Mouse (Mus musculus): Measurements from ENCODE around the gene Fam126a. TPM values are rescaled to one million over a fixed set of nuclear protein-coding genes. Genes with fewer than 3 reads are reported as not detected.

Gene Fam126a
- total and polyA plus RNA-seq, 3 experiments, result 19.6 to 32.6 (median 22.6) TPM

DNA sequence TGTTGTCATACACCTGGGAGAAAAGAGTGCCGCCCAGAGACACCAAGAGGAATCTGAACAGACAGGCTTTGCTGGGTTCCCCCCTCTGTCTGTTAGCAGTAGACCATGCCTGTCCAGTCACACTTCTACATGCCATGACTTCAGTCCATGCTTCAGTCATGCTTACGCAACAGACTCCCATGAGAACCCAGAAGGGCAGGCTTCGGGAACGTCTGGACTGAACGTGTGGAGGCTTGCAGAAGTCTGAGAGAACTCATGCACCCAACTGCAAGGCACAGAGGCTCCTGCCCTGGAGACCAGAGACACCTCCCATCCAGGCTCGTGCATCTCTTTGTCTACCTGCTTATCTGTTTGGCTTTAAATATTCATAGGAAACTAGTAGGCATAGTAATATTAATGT, 6.2 kb upstream of the Fam126a start:
- Histone ChIP-seq H3K4me3 (replicated peaks in 1 of 3; ENCODE audit: low read depth in 2 of 3, low read length in 2 of 3, poor library complexity in 1 of 3) (no peak overlapping the region), H3K4me1 (ENCODE audit: control insufficient read depth in 1 of 2, insufficient read depth in 2 of 2) (peaks cover 27 to 61% of the 10 kb centered on the region in 2 experiments), H3K4me2 (ENCODE audit: insufficient read depth, low read depth, poor library complexity, severe bottlenecking) (no peak overlapping the region), H3K9ac (ENCODE audit: insufficient read depth, low read depth) (no peak overlapping the region), H3K79me2 (replicated peaks; ENCODE audit: control insufficient read depth, extremely low read depth, insufficient read depth, poor library complexity, severe bottlenecking) (no peaks in the 10 kb centered on the region), H3K36me3 (replicated peaks in 1 of 2; ENCODE audit: control insufficient read depth in 1 of 2, insufficient read depth in 1 of 2, low read length in 1 of 2) (no peaks in the 10 kb centered on the region), H3K9me3 (replicated peaks; ENCODE audit: low read length) (no peaks in the 10 kb centered on the region), H3K27me3 (replicated peaks) (no peaks in the 10 kb centered on the region), H3K27ac (ENCODE audit: insufficient read depth, low read depth) (no peak overlapping the region)
- DNase-seq (ENCODE audit: extremely low read depth), result no peak
- in situ Hi-C loops (cut with MboI; ENCODE audit: low pct_ligation_motif_present, low pct_unique_long_range_greater_than_20kb, low sequenced_read_pairs), result no loop called here
- dilution Hi-C loops (cut with MboI; ENCODE audit: extremely low pct_ligation_motif_present, extremely low pct_unique_long_range_greater_than_20kb, low sequenced_read_pairs), result no loop called here
- TF ChIP-seq ZMIZ1 (IDR thresholded peaks at IDR 0.05; ENCODE audit: low read depth, low read length), result no peak
- no peak for TF ChIP-seq ELF1 (IDR thresholded peaks at IDR 0.05; ENCODE audit: low read depth, low read length)
- TF ChIP-seq SMC3 (IDR thresholded peaks at IDR 0.05; ENCODE audit: low read depth, low read length), result no peak
- TF ChIP-seq MAZ (IDR thresholded peaks at IDR 0.05; ENCODE audit: low read depth, low read length), result no peak
- TF ChIP-seq NRF1 (IDR thresholded peaks at IDR 0.05; ENCODE audit: low read depth, low read length), result no peak
- TF ChIP-seq MEF2A (IDR thresholded peaks at IDR 0.05; ENCODE audit: borderline replicate concordance, low read depth, low read length), result no peak
- no peak for TF ChIP-seq JUN (IDR thresholded peaks at IDR 0.05; ENCODE audit: insufficient read depth, low read depth, low read length)
- TF ChIP-seq EP300 (IDR thresholded peaks at IDR 0.05; ENCODE audit: low read length), result no peak
- no peak for TF ChIP-seq ZC3H11A (IDR thresholded peaks at IDR 0.05; ENCODE audit: low read depth, low read length)
- no peak for TF ChIP-seq USF1 (IDR thresholded peaks at IDR 0.05; ENCODE audit: low read depth, low read length)
- no peak for TF ChIP-seq CHD2 (IDR thresholded peaks at IDR 0.05; ENCODE audit: low read length)

DNA sequence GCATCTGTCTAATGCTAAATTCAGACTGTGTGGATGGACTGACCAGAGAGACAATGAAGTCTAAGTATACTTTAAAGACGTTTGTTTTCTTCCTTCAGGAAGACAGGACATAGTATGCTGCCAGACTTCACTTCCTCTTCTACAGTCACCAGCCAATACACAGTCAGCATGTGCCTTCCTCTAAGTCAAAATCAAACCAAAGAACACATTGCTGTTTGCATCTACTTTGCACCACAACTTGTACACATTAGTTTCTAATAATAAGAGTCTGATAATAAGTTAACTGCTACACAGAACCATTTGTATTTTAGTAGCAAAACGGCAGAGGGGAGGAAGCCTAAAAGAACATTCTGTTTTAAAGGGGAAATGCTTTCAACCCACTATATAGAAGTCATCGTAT, 4.5 kb upstream of the Fam126a start:
- Histone ChIP-seq H3K4me1 (ENCODE audit: control insufficient read depth in 1 of 2, insufficient read depth in 2 of 2) (peaks cover 20 to 47% of the 10 kb centered on the region in 2 experiments; a peak in 3 of 4 replicates), H3K27ac (ENCODE audit: insufficient read depth, low read depth) (no peak overlapping the region)
- in situ Hi-C loops (cut with MboI; ENCODE audit: low pct_ligation_motif_present, low pct_unique_long_range_greater_than_20kb, low sequenced_read_pairs), result no loop called here

DNA sequence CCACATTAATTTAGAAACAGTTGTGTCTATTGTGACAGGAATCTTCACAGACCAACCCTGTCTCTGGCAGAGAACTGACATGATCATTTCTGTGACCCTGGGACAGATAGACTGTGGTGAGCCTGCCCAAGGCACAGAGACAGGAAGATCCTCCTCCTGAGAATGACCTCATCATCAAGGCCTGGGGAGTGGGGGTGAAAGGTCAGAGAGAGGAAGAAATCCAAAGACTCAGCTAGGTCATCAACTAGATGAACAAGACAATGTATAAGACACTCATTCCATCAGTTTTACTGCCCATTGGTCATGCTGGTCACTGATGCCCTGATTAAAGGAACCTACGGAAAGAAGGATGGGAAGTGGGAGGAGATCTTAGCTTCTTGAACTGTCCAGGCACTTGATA, 3.6 kb upstream of the Fam126a start:
- H3K4me3 ChIP-seq (replicated peaks in 1 of 3; ENCODE audit: low read depth in 2 of 3, low read length in 2 of 3, poor library complexity in 1 of 3), result no peak overlapping the region

More for the DNA sequence above, 4.5 kb upstream of the Fam126a start:
- Histone ChIP-seq H3K4me3 (replicated peaks in 1 of 3; ENCODE audit: low read depth in 2 of 3, low read length in 2 of 3, poor library complexity in 1 of 3) (no peak overlapping the region), H3K9ac (ENCODE audit: insufficient read depth, low read depth) (no peak overlapping the region), H3K36me3 (replicated peaks in 1 of 2; ENCODE audit: control insufficient read depth in 1 of 2, insufficient read depth in 1 of 2, low read length in 1 of 2) (no peaks in the 10 kb centered on the region), H3K79me2 (replicated peaks; ENCODE audit: control insufficient read depth, extremely low read depth, insufficient read depth, poor library complexity, severe bottlenecking) (peaks cover 2% of the 10 kb centered on the region; the same call in 1 of the 2 replicates), H3K27me3 (replicated peaks) (no peaks in the 10 kb centered on the region), H3K9me3 (replicated peaks; ENCODE audit: low read length) (no peaks in the 10 kb centered on the region), H3K4me2 (ENCODE audit: insufficient read depth, low read depth, poor library complexity, severe bottlenecking) (no peak overlapping the region)
- DNase-seq (ENCODE audit: extremely low read depth), result peak; percentile 24
- TF ChIP-seq TBP (conservative IDR thresholded peaks at IDR 0.05; ENCODE audit: low read depth, low read length), result 0 out of 2 replicates have a peak, but pooled peaks have one; percentile 18
- TF ChIP-seq BHLHE40 (IDR thresholded peaks at IDR 0.05; ENCODE audit: low read depth, low read length), result peak; percentile 35; the same call in 1 of the 2 replicates
- TF ChIP-seq MAX (IDR thresholded peaks at IDR 0.05; ENCODE audit: low read length), result peak; percentile 44; the same call in 1 of the 2 replicates
- no peak for TF ChIP-seq POLR2AphosphoS2 (IDR thresholded peaks at IDR 0.05; ENCODE audit: low read depth, low read length)
- TF ChIP-seq MYC (IDR thresholded peaks at IDR 0.05; ENCODE audit: low read depth, low read length), result 0 out of 2 replicates have a peak, but pooled peaks have one; percentile 45
- dilution Hi-C loops (cut with MboI; ENCODE audit: extremely low pct_ligation_motif_present, extremely low pct_unique_long_range_greater_than_20kb, low sequenced_read_pairs), result no loop called here

More for the DNA sequence above, 3.6 kb upstream of the Fam126a start:
- H3K27me3 ChIP-seq (replicated peaks), result no peaks in the 10 kb centered on the region
- H3K9ac ChIP-seq (ENCODE audit: insufficient read depth, low read depth), result no peak overlapping the region
- peaks cover 8% of the 10 kb centered on the region; the same call in 1 of the 2 replicates for H3K79me2 ChIP-seq (replicated peaks; ENCODE audit: control insufficient read depth, extremely low read depth, insufficient read depth, poor library complexity, severe bottlenecking)
- peaks cover 16 to 38% of the 10 kb centered on the region in 2 experiments; a peak in 3 of 4 replicates for H3K4me1 ChIP-seq (ENCODE audit: control insufficient read depth in 1 of 2, insufficient read depth in 2 of 2)
- no peaks in the 10 kb centered on the region for H3K9me3 ChIP-seq (replicated peaks; ENCODE audit: low read length)
- in situ Hi-C loops (cut with MboI; ENCODE audit: low pct_ligation_motif_present, low pct_unique_long_range_greater_than_20kb, low sequenced_read_pairs) (no loop called here), dilution Hi-C loops (cut with MboI; ENCODE audit: extremely low pct_ligation_motif_present, extremely low pct_unique_long_range_greater_than_20kb, low sequenced_read_pairs) (no loop called here)
- no peaks in the 10 kb centered on the region for H3K36me3 ChIP-seq (replicated peaks in 1 of 2; ENCODE audit: control insufficient read depth in 1 of 2, insufficient read depth in 1 of 2, low read length in 1 of 2)
- H3K4me2 ChIP-seq (ENCODE audit: insufficient read depth, low read depth, poor library complexity, severe bottlenecking), result no peak overlapping the region
- H3K27ac ChIP-seq (ENCODE audit: insufficient read depth, low read depth), result no peak overlapping the region
- no peak for DNase-seq (ENCODE audit: extremely low read depth)
- TF ChIP-seq ZKSCAN1 (IDR thresholded peaks at IDR 0.05; ENCODE audit: borderline replicate concordance, low read depth, low read length), result no peak
- no peak for TF ChIP-seq KAT2A (IDR thresholded peaks at IDR 0.05; ENCODE audit: insufficient replicate concordance, low read length)
- TF ChIP-seq CHD1 (IDR thresholded peaks at IDR 0.05; ENCODE audit: low read depth, low read length), result no peak
- no peak for TF ChIP-seq USF1 (IDR thresholded peaks at IDR 0.05; ENCODE audit: low read depth, low read length)
- no peak for TF ChIP-seq E2F4 (IDR thresholded peaks at IDR 0.05; ENCODE audit: insufficient replicate concordance, low read depth, low read length)
- TF ChIP-seq JUN (IDR thresholded peaks at IDR 0.05; ENCODE audit: insufficient read depth, low read depth, low read length), result no peak
- TF ChIP-seq SMC3 (IDR thresholded peaks at IDR 0.05; ENCODE audit: low read depth, low read length), result no peak
- TF ChIP-seq ELF1 (IDR thresholded peaks at IDR 0.05; ENCODE audit: low read depth, low read length), result no peak
- no peak for TF ChIP-seq CTCF (conservative IDR thresholded peaks at IDR 0.05 in 1 of 2, IDR thresholded peaks at IDR 0.05 in 1 of 2; ENCODE audit: low read depth in 2 of 2, low read length in 2 of 2)
- no peak for TF ChIP-seq RCOR1 (conservative IDR thresholded peaks at IDR 0.05; ENCODE audit: low read depth, low read length)
- TF ChIP-seq NELFE (IDR thresholded peaks at IDR 0.05; ENCODE audit: low read depth, low read length), result no peak
- no peak for TF ChIP-seq HCFC1 (IDR thresholded peaks at IDR 0.05; ENCODE audit: low read depth, low read length)
